Mouse (Mus musculus): ENCODE data around the gene Utp18.
A peak's percentile ranks its signal among the peaks of the same experiment; 100 is the strongest.
"Not testable (repeated sequence)": the region's sequence is repeated elsewhere in the genome, so short reads cannot be mapped to it uniquely, and the experiment has no call there.

The Utp18 gene

DNA sequence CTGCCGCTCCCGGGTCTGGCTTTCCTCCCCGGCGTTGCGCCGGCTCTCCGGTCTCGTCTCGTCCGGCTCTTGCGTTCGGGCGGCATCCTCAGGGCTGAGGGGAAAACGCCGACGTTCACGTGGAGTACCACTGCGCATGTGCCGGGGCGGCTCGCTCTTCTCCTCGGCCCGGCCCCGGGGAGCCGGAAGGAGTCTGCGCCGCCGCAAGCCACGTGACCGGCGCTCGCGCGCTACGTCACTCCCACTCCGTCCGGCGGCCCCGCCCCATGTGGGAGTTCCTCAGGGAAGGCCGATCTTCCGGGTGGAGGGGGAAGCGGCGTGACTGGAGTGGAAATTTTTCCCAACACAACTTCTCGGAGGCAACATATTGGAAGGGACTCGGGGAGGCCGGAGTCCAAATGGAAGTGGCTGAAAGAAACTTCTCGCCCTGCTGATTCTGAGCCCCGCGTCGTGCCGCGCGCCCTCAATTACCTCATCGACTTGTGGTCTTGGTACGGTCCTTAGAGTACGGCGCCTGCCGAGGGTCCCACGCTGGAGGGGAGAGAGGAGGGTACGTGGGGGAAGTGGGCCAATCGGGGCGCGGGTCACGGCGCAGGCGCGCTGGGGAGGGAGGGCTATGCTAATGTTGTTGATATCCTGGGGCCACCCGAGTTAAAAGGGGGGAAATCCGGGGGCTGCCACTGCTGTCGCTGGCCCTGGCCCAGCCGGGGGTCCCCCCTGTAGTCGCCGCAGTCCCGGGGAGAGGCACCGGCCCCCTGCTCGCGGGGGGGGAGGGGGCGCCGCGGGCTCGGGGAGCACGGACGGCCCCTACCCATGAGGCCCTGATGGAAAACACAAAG, at the start of gene Utp18, which contains the start of gene Mbtd1:
Gene Utp18 (minus strand): TSS at position 195 of the 839 bp plus-strand sequence.
Gene Mbtd1 (plus strand): TSS at position 281 of the 839 bp plus-strand sequence.
- peak; percentile 99 for DNase-seq

DNA sequence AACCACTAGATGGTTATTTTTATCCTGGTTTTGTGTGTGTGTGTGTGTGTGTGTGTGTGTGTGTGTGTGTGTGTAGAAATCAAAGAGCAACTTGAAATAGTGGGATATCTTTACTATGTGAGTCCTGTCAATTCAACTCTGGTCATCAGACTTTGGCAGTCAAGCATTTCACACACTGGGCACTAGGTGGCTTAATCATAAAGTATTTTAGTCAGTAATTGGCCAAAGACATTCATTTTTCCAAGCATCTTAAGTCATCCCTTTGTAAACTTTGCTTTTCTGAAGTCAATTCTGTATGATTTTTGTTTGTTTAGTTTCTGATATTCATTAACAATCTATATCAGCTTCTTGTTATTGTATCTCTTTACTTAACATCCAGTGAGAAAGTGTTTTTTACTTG, 43.5 kb upstream of the Utp18 start:
- no peak for DNase-seq

DNA sequence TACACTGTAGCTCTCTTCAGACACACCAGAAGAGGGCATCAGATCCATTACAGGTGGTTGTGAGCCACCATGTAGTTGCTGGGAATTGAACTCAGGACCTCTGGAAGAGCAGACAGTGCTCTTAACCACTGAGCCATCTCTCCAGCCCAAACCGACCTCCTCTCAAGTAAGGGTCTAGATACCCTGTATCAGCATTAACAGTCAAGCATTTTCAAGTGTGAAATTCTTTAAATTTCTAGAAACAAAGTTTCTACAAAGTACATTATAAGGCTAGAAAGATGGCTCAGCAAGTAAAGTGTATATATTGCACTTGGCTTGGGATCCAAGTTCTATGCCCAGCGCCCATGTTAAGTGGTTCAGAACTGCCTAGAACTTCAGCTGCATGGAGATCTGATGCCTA, 29.5 kb upstream of the Utp18 start:
- DNase-seq, result not testable (repeated sequence)

DNA sequence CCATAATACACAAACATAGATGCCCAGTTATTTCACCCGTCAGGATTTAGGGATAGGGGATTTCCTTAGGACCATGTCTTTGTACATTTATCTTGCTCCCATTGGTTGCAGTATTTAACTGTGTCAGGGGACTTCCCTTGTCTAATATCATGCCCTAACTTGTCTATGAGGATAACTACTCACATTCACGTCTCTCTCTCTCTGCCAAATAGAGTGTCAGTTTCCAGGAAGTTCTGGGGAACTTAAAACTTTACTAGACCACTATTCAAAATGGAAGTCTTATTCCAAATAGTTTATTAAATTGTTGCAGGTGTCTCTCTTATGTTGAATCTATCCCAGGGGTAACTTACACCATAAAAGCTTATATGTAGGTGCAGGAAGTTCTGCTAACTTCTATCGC, 26.0 kb upstream of the Utp18 start:
- no peak for DNase-seq

DNA sequence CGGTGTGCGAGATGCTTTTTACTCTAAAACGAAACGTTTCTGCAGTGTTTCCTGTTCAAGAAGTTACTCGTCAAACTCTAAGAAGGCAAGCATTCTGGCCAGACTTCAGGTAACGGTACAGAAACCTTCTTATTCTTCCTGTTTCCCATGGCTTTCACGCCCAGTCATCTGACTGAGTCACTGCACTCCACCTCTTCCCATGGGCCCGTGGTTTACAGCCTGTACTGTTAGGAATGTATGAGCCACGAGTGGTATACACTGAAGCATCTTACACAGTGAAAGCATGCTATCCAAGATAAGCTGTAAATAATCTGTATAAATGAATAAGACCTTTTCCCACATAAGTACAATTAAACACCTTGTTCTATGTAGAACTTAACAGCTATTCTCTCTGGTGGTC, 23.3 kb upstream of the Utp18 start:
- DNase-seq, result no peak

DNA sequence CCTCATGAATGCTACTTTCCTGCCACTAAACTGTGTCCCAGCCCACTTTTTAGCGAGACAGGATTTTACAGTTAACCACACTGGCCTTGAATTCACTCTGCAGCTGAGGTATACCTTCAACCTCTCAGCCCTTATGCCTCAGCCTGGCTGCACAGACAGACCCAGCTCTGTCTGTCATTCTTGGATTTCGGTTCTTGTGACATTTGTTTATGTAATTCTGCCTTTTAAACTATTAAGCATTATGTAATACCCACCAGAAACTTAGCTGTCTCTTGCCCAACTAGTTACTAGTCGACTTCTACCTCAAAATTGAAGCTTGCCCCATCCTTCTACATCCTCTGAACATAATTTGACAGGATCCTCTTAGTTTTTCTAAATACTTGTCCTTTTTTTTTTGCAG, 22.3 kb upstream of the Utp18 start:
- DNase-seq, result no peak

DNA sequence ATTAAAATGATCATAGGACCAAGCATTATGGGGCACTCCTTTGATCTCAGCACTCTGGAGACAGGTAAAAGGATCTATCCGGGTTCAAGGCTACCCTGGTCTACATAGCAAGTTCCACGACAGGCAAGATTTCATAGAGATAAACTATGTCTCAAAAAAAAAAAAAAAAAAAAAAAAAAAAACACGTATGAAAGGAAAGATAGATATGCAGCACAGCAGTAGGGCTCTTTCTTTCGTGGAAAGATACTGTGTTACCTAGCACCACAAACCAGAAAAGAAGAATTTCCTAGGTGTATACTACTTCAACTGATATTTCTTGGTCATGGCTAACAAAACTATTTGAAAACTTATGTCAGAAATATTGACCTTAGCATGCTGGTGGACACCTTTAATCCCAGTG, 21.3 kb upstream of the Utp18 start:
- no peak for DNase-seq

DNA sequence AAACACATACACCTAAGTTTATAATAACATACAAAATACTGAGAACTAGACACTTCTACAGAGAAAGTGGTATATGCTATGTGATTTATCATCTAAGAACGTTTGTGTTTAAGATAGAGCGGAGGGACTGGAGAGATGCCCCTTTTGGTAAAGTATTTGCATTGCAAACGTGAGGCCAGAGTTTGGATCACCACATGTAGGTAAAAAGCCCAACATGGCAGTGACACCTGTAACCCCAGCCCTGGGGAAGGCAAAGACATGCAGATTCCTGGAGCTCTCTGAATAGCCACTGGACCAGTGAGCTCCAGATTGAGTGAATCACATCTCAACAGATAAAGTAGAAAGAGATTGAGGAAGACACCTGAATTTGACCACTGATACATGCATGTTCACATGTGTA, 12.2 kb upstream of the Utp18 start:
- no peak for DNase-seq

DNA sequence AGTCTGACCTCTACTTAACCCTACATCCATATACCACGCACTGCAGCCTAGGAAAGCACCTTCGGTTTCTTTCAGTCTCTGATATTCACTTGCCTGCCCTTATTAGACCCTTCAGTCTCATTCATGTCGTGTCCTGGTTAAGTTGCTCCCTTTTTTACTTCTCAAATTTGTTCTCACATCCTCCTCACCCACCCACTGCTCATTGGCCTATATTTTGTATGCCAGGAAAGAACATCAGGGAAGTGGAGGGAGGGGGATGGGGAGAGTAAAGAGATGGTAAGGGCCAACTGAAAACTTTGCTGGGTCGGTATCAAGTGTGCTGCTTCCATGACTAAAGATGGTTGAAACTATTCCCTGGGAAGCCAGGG, 1.5 kb upstream of the Utp18 start:
- DNase-seq, result no peak

DNA sequence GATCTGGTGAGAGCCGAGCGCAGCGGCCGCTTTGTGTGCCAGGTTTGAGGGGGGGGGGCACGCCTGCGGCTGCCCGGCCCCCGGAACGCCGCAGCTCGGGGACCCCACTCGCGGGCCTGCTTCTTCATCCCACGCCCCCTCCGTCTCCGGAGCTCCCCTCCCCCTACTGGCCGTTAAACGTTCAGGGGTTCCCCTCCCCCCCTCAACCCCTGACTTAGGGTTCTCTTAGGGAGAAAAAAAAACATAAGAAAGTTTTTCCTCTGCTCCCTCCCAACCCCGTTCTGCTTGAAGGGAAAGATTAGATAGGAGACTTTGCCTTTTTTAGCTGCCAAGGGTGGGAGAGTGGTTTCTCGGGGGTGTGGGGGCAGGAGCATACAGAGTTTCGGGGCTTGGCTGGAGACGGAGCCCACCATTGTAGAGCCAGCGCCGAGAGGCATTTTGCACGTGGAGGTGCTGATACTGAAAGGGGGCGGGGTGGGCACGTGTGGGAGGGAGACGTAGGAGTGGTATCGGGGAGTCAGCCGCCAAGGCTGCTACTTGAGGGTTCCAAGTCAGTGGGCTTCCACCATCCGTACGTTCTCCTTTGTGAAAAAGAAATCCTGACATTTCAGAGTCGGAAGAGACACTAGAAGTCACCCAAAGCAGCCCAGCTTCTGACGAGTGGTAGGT, 979 bp upstream of the Utp18 start:
- DNase-seq, result peak; percentile 23

DNA sequence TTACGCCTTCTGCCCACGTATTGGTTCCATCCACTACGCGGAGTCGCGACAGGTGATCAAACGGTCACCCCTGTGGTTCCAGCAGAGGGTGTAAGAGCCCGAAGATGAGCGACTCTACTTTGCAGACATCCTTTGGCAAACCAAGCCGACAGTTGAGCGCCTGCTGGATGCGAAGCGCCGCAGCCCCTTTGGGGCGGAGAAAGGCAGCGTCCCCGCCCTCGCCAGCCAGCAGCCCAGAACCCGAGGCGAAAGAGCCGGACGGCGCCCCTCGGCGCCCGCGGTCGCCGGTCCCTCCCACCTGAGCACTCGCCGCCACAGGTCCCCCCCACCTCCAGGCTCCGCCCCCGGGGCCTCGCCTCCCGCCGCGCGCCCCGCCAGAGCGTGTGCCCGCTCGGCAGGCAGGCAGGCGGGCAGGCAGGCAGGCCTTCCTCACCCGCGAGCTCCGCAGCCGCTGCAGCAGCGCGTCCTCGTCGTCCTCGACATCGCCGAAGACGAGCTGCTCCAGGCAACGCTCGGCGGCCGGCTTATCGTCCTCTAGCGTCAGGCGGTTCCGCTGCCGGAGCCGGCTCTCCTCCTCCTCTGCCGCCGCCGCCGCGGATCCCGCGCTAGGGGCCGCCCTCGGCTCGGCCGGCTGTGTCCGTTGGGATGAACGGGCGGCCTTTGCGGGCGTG, 530 bp downstream of the Utp18 start:
- DNase-seq, result peak; percentile 70

DNA sequence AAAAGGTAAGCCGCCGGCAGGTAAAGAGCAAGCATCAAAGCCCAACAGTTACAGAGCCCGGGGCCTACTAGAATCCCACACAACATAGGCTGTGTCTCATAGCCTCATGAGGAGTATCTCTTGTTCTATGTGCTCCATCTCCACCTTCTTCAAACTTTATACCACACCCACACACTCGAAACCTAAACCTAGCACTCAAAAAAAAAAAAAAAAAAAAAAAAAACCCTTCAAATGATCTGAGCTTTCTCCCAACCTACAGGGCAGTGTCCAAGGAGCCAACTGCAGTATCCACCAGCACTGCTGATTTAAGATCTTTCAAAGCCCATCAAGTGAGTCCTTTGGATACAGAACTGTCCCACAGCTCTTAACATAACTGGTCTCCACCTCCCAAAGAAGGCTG, 1.5 kb downstream of the Utp18 start:
- no peak for DNase-seq

DNA sequence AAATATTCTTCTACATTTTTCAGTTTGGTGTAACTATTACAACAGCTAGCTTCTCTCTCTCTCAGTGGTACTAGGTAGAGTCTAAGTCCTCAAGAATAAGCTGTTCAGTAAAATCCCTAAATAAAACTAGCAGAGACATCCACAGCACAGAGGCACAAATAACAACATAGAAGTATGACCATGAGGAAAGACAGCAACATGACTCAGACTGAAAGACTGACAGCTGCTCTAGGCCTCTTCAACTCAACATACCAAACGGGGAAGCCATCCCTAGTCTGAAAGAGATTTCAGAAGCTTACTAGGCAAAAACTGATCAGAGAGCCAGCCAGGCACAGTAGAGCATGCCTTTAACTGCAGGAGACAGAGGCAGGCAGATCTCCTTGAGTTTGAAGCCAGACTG, 22.9 kb downstream of the Utp18 start:
- DNase-seq, result no peak

DNA sequence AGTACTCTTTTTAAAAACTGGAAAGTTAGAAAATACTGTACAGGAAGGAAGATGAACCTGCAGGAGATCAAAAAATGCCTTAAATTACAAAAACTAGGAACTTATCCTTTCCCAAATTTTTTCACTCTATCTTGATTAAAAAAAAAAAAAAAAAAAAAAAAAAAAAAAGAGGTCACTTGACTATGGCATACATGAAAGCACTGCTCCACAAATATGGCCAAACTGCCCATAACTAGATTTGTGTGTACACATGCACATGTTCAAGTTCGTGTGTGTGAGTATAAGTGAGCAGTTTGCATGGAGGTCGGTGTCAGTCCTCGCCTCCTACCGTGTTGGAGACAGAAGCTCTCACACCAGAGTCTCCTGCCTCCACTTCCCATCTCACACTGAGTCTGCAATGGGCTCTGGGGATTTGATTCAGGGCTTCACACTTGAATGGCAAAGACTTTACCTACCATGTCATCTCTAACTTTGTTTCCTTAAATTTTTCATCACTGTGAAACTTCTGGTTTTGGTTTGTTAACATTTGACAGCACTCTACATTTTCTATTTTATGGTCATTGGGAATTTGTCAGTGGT, 23.4 kb downstream of the Utp18 start:
- DNase-seq, result no peak

DNA sequence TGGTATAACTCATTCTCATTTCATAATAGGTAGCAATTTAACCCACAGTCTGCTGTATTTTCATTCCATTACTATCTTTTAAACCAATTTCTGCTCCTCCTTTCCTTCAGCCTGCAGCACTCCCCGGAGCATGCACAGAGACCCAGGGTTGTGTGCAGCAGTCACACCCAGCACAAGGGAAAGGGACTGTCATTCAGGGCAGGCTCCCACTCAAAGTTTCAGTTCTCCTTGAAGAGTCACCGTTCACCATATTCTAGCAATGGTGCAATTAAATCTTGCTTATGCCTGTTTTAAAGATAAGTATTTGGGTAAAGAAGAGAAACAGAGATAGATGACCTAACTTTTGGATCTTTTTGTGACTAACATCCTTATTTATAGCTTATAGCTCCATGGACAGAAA, 24.4 kb downstream of the Utp18 start:
- DNase-seq, result no peak

DNA sequence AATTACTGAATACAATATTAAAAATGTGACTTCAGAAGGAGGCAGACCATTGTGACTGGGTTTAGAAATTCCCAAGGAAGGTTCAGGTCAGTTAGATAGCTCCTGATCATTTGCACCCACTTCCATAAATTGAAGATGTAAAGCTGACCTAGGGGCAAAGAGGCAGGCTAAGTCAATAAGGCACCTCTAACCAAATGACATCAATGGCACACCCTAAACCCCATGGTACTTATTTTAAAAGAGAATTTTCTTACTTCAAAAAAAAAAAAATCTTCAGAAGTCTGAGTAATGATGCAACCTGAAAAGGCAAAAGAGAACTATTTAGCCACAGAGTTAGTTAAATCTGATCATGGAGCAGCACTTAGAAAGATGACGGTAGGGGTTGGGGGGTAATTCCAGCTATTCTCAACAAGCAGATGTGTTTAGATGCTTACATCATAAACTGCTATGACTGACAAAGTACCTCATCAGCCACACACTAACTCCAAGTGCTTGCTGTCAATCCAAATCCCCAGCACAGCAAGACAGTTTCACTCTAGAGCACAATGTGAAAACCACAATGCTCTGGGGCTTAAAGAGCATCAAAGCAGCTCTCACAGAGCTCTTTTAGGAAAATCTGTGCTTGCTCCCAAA, 24.9 kb downstream of the Utp18 start:
- no peak for DNase-seq

DNA sequence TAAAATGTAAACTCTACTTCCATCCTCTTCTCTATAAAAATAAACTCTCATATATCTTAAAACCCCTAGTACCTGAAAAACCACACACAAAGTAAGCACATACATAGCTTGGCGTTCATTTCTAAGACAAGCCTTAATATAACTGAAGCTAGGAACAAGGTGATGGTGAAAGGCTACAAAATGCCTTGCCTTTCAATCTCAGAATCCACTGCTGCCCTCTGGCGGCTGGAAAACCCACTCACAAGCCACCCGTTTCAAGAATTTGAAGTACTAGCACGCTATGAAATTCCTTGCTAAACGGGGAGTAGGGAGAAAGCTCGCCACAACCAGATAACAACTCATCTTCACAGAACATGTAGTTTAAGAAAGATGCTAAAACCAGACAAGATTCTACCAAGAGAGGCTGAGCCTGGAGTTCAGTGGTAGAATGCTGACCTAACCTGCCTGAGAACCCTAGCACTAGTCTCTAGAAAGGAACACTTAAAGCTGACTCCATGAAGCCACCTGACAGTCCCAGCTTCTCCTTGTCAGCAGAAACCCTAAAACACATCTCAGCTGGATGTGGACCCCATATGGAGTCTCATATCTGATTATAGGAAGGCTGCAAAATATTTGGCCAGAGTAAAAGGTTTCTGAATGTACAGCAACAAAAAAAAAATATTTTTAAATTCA, 29.1 kb downstream of the Utp18 start:
- DNase-seq, result peak; percentile 80

DNA sequence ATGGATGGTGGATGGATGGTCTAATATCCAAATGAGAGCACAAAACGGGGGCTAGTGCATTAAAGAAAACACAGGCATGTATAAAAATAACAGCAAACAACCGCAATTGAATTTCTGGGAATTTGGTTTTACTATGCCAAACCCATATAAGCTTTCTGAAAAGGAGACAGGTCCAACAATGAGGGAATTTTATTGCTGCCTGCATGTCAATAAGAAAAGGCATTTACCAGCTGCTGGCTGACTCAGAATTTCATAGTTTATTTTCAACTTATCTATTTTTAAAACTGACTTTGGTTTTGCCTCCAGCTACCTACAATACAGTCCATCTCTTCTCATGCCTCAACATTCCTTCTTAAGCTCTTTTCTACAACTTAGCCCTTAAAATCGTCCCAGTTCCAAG, 33.0 kb downstream of the Utp18 start:
- DNase-seq, result no peak

DNA sequence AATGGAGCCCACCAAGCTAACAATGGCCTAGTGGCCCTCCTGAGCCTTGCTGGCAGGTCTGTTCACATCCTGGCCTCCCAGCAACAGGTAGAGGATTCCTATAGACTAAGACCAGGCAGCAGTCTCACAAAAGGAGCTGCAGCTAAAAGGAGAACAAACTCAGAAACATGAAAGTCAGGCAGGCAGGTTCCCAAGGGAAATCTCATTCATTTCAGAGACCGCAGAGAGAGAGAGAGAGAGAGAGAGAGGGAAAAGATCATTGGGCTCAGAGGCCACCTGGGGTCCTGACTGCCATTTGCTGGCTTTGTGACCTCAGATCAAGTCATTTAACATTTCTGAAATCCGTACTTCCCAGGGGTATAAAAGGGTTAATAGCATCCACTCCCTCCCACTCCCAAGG, 38.2 kb downstream of the Utp18 start:
- DNase-seq, result no peak

DNA sequence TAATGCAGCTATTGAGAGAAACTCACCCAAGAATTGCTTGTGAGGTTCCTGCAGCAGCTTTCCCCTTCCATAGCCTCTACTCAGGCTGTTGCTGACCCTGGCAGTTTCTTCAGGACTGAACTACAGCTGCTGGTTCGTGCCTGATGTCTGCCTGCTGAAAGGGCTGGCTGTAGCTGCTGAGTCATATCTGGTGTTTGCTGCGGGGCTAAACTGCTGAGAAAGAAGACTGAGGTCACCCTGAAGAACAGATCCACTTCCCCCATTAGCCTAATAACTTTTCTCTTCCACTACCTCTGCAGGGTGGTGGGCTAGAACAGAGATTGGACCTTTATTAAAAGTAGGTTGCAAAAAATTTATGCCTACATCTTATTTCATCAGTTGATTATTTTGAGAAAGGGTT, 49.8 kb downstream of the Utp18 start:
- DNase-seq, result no peak

DNA sequence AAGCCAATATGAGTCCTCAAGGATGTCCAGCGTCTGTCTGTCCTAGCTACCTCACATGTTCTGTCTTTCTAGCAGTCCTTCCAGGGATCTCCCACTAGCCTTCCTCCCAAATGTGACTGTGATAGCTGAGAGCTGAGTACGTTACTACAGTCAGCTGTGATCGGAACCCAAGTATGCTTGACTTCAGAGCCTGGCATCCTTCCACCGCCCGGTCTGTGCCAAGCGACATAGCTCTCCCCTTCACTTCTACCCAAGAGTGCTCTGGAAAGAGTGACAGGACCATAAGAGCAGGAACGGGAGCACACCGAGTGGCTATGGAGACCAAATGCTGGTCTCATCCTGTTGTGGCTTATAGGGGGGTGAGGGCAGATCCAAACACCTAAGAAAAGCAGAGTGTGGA, 55.6 kb downstream of the Utp18 start:
- DNase-seq, result peak; percentile 20

DNA sequence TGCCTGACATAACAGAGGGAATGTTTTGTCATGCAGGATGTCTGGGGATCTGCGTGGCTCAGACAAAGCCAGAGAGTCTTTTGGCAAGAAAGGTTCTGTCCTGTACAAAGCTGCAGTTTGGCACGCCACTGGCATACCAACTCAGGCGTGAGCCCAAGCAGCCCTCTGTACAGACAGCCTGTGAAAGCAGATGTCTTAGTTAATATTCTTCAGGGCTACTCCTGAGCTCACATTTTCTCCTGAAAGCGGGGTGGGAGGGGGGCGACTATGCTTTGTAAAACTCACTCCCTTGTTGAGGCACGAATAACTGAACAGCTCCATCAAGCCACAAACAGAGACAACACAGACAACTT, 56.3 kb downstream of the Utp18 start:
- no peak for DNase-seq
